Mouse (Mus musculus) right cerebral cortex, adult 2 months (tissue): ENCODE measurements around the gene Bpgm.
A peak's percentile ranks its signal among the peaks of the same experiment; 100 is the strongest.

Experiments
- DNase-seq, 2 experiments: peaks; one replicate each; pipeline ENCODE4 v3.0.0; 2021 to 2022; ENCODE audit warnings: low spot score in 2 of 2

Bpgm gene

GRCm38 (mm10) chr6:34529992-34530391 is 54.0 kb downstream of the Bpgm start:
- no peak for DNase-seq

DNA sequence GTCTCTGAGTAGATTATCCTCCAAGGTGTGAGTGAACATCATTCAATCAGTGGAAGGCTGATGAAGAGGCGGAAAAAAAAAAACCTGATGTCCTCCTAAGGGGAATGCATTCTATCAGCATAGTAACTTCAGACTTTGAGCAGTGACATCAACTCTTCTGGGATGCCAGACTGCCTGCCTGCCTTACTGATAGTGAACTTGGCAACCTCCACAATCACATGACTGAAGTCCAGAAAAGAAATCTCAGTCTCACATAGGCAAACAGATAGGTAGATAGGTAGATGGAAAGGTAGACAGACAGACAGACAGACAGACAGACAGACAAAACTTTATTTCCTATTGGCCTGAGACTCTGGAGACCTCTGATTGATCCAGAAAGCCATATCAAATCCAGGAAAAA is 57.0 kb downstream of the Bpgm start:
- DNase-seq: no peak

DNA sequence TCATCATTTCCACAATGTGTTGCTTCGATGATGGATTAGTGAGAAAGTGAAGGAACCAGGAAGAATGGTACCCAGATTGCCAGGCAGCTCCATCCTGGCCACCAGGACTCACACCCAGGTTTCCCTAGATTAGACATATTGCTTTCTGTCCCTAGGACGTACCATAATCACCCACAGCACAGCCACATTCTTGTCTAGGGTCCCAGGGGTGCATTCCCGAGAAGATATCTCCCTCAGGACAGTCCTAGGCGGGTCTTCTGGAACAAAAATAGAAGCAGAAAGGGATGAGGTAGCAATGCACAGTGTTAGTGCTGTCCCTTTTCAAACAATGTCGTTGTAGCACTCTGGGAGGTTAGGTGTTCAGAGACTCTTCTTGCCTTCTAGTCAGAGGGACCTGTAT is 57.9 kb downstream of the Bpgm start:
- DNase-seq: no peak

- no peak for DNase-seq
Observed at GRCm38 (mm10) chr6:34542866-34543265, 66.9 kb downstream of the Bpgm start.

DNA sequence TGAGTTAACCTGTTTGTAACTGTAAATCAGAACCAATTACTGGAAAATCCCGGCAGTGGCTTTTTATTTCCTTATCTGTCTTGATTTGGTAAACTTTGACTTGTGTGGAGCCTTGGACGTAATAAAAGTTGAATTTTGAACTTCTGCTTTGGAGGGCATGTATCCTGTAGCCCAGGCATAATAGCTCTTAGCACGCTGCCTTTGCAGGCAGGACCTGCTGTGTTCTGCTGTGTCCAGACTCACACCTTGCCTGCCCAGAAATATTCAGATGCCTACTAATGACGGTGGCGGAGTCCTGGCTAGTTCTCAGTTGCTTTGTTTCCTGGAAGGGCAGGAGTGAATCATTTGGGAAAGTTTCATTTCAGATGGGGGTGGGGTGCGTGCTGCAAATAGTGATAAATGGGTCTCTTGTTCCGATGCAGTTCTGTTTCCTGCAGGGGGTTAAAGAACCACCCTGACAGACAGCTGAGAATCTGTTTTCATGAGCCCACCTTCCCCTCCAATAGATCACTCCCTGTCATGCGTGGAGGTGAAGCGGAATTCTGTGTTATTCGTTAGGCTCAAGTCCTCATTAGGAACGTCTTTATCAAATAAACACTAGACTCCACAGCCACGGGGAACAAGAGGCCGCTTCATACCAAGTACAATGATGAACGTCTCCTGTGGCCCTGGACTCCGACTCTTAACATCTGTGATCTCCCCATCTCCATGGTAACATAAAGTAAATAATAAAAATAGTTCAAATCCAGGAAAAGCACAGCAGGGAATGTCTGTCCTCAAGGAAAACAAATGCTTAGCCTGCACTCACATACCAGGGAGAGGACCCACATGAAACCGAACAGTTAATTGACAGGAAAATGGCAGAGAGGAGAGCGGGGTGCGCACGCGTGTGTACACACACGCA is 67.5 kb downstream of the Bpgm start:
- peak in 1 of 2 experiments; percentile 6 for DNase-seq

- DNase-seq: no peak
Observed at GRCm38 (mm10) chr6:34544207-34544602, 68.2 kb downstream of the Bpgm start.

GRCm38 (mm10) chr6:34545286-34545685 is 69.3 kb downstream of the Bpgm start:
- DNase-seq: no peak

DNA sequence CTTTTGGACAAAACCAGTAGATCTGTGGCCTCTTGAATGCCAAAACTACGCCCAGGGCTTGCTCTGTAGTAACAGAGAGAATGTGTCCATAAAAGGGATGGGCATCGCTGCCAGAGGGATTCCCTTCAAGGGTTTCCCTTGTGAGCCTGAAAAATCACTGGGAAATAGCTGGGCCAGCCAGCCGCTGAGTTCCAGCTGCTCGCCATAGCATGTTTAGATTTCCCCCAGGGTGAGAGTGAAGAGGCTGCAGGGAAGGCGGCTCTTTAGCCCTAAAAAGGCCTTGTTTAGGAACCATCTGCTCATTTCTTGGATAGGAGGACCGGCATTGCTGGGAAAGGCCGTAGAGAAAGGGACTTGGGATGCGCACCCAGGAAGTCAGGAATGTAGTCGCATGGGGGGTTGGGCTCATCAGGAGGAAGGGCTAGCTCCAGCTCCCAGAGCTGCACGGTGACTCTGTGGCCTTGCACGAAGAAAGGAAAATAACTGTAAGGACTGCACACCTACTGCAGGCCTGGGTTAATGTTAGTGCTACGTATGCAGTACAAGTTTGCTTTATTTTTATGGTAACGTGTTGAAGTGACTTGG is 72.5 kb downstream of the Bpgm start:
- no peak for DNase-seq

GRCm38 (mm10) chr6:34549017-34549416 is 73.0 kb downstream of the Bpgm start:
- DNase-seq: peak in 1 of 2 experiments; percentile 10

- no peak for DNase-seq
Observed at GRCm38 (mm10) chr6:34552489-34553157, 76.6 kb downstream of the Bpgm start.

GRCm38 (mm10) chr6:34554291-34554997 is 78.4 kb downstream of the Bpgm start:
- DNase-seq: no peak
